Mouse (Mus musculus): Measurements from ENCODE around the gene Ganc.

The Ganc gene

DNA sequence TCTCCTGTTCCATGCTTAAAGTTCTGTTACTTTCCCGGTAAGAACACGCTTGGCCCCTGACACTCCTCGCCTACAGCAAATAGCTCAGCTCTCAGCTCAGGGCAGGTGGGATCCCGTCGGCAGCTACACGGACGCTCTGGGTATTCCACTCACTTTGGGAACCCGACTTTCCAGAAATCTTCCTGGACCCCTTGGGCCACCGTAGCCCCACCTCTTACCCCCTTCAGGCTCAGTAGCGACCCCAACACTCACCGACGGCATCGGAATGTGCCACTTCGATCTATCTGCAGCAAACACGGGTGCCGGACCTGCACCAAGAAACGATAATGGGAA is at the start of gene Ganc:
Gene Ganc, plus strand, starts transcription at position 244 of the 333 bp plus-strand sequence.
- no peak for DNase-seq (ENCODE audit: low spot score)

DNA sequence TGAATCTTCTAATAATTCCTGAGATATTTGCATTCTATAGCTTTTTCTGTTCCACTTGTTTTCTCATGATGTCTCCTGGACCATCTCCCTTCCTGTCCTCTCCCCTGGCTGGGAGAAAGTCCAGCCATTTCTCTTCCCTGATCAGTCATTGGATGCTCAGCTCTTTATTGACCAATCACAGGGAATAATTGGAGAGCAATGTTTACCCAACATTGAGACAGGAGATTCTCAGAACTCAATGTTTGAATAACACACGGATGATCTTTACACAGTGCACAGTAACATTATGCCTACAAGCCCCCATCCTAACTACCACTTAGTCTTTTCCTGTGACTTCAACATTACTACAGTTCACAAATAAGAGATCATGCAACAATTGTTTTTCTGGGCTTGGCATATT is 43.3 kb upstream of the Ganc start:
- DNase-seq (ENCODE audit: low spot score): no peak

DNA sequence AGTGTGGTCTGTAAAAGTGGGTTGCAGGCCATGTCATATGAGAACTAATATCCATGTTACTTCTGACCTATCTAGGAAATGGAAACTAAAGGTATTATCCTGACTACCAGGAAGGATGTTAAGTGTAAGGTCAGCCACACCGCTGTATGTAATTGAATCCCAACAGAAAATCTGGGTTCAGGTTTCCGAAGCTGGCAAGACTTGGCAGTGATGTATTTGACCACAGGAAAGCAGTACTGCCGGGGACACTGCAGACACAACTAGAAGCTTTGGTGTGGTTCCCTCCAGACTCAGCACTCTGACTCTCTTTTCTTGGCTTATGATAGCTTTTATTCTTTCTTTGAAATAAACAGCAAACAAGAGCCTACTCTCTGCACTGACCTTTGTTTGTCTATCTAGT is 37.2 kb upstream of the Ganc start:
- DNase-seq (ENCODE audit: low spot score): no peak

DNA sequence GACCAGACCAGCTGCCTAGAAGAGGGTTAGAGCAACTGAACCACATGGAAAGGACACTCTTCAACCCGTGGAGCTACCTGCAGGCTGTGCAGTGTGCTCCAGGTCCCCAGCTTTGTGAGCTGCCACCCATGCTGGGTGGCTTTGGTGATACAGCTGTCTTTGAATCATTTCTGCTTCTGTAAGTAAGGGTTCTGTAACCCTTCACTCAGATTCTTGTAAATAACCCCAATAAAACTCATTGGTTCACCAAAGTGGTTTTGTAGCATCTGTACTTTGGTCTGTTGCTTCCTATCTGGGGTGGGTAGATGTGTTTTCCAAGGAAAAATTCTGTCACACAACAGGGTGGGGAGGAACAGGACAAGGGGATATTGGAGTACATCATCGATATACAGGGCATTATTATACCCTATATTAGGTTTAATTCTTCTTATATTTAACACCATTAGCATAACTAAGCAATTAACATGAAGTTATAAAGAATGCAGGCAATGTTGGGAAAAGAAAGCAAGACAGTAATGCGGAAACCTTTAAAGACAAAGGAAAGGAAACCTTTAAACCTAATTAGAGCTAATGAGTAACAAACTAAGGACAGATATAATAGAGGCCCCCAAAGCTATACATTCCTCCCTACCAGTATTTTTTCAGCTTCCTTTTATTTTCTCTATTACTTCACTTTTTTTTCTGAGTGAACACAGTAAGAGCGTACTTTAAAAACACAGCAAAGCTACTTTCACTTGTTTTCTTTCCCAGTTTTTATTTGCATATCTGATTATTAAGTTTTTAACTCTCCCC is 36.1 kb upstream of the Ganc start:
- DNase-seq (ENCODE audit: low spot score): no peak

DNA sequence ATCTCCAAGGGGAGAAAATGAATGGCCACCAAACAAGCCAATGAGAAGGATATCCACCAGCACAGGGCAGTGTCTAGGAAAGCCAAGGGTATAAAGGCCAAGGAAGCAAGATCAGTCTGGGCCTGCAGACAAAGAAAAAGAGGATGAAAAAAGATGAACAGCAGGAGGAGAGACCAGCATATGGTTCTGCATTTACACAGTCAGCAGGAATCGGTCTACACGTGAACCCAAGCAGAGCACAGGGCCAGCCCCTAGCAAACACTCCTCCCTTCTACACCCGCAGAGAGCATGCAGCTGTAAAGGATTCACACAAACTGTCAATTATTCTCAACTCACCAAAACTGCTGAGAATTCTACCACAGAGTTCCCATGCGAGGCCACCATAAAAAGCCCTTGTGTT is 29.8 kb upstream of the Ganc start:
- DNase-seq (ENCODE audit: low spot score): no peak

DNA sequence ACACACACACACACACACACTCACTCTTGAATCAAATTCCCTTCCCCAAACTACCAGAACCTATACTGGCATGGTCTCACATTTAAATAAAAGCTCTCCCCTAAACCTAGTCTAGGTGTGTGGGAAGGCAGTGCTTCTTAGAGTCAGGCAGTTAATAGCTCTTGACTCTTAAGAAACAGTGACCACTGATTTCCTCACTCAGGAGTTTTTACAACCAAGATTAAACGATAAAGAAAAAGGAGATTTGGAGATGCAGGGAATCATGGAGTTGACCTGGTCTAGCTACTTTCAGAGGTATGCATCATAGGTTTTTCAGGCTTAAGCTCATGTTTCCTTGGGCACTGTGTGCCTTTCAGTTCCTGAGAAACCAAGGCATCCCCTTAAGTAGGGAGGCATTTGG is 17.4 kb upstream of the Ganc start:
- no peak for DNase-seq (ENCODE audit: low spot score)

DNA sequence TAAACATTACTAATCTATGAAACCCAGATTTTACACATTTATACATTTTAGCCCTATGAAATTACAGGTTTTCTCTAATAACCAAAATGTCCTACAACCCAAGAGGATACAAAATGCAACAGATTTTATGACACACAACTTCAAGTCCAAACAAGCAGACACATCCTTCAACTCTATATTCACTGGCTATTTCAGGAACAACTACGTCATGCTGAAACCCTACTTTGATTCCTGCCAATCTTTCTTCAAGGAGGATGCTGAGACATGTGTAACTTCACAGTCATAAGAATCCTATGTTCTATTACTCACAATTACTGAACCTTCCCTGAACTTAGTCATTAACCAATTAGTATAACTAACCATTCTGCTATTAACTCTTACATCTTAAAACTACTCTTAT is 16.4 kb upstream of the Ganc start:
- no peak for DNase-seq (ENCODE audit: low spot score)

DNA sequence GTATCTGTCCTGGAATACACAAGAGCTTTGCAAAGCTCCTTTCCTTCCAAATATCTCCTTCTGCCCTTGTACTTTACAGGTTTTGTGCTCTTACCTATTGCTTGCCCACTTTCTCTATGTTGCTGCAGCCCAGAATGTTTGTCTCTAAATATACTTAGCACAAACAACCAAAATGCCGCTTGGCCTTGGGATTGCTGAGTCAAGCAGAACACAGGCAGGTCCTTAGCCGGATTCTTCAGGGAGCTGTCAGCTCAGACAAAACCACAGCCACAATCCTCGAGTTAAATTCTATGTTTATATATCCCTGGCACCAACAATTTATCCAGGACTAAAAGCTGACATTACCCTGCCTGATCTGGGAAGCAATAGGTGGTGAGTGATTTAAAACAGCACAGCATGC is 14.3 kb upstream of the Ganc start:
- no peak for DNase-seq (ENCODE audit: low spot score)

DNA sequence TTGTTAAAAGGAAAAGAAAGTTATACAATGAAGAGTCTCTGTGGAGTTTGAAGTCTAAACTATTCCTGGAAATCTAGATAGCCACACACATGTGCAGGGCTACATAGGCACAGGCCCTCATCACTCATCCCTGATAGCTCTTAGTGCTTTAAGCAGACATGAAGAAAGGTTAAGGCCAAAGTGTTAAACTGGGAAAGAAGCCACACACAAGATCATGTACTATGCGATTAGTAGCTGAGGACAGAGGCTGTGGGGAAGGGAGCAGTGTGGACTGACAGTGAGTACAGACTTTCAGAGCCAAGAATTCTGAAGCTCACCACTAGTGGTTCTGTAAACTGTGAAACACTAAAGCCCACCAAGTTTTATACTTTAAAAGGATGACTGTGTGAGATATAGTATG is 12.8 kb upstream of the Ganc start:
- DNase-seq (ENCODE audit: low spot score): no peak

DNA sequence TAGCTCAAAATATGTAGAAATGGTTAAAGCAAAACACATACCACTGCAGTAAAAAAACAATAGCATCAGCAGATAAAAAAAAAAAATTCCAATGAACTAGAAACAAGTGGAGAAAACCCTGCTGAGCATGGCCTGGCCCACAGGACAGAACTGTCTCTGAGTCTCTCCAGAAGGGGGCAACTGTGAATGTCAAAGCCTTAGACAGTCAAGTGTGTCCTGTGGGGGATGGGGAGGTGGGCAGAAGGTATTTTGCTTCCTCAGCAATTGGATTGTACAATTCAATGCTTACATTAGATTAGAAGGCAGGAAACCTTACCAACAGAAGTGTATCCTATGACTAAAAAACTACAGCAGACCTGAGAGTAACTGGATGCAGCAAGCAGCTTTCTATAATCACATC is 11.3 kb upstream of the Ganc start:
- DNase-seq (ENCODE audit: low spot score): no peak

DNA sequence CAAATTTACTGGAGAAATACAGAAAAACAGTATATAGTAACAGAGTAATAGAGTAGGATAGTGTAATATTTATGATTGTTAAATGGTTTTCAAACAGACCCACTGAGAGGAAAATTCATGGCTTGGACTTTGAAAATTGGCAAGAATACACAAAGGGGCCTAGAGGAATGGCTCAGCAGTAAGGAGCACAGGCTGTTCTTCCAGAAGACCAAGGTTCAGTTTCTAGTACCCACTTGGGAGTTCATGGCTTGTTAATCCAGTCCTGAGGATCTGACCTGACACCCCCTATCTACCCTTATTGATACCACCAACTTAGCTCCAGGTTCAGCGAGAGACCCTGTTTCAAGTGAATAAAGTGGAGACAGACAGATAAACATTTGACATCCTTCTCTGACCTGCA is 5.7 kb upstream of the Ganc start:
- DNase-seq (ENCODE audit: low spot score): no peak

DNA sequence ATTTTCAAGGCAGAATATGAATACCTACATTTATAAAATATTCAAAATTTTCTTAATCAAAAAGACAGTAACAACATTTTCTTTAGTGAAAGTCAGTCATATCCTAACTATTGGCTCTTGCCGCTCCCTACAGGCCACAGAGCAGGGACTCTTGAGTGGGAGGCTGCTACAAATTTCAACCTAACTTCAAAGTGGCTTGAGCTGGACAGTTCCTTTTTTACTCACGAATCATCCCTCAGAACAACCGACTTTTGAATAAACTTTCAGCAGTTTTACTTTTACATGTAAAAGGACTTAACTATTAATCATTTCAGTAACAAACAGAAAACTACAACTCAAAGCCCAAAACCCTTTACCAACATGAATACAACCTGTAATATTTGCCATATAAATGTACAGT is 883 bp upstream of the Ganc start:
- DNase-seq (ENCODE audit: low spot score): no peak

DNA sequence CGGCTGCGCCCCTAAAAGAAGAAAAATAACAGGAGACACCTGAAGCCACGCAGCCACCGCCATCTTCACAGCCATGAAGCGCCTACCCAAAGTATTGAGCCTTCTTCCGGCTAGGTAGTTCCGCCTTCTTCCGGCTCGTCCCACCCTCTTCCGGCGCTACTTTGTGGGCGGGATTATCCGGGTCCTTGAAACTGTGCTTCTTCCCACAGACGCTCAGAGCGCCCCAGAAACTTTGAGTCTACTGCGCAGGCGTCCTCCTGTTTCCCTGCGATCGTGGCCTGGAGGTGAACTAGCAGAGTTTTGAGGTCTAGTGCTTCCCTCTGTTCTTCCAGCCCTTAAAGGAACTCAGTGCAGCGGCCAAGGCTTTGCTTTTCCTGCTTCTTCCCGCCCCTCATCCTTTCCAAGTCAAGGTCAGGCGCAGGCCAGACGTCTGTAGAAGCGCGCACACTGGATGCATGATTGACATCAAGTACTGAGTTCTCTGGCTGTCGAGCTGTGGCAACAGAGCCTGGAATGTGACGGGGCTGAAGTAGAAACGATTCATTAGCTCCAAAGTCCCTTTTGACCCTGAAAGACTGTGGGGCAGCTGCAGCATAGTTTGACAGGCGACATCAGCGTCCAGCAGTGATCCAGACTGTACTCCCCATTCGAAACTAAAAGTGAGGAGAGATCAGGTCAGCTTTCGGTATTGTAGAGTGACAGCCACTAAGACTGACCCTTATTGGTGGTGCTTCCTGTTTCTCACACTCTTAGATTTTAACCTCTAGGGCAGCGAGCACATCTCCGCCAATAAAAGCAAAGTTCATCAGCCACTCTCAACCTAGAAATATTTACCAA is 508 bp downstream of the Ganc start, which contains the start of gene Tmem87a:
Gene Tmem87a, minus strand, starts transcription at position 128 of the 837 bp plus-strand sequence.
- DNase-seq (ENCODE audit: low spot score): peak; percentile 96

DNA sequence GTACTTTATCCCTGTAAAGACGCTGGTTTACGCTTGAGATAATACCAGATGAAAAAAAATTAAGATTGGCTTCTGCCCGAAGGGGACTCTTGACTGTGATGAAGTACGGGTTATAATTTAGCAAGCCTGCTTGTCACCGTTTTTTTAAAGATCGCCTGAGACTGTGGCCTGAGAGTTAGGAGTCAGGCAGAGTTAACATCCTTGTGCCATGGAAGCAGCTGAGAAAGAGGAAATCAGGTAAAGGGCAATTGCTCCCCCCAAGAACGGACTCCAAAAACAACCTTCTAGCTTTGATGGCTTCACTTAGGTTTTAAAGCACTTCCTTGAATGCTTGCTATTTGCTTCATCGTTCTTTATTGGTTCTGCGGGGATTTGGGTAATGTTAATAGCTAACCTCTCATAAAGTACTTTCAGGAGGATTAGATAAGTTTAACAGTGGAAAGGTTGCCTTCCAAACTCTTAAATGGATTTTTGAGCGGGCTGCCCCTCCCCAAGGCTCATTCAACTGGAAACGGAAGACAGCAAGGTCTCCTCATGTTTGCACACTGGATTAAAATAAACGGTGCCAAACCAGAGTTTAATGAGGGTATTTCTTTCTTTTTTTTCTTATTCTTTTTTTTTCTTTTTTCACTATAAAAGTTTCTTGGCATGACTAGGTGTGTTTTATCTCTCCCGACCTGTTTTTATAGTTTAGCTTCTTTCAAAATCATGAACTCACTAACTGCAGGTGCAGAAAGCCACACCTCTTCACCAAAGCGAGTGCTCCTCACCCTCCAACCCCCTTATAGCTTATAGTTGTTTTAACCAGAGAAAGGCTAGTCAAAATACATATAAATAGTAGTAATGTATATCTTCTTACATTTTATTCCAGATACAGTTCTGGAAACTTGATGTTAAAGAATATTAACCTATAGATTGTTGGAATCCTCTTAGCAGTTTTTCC is 1.4 kb downstream of the Ganc start:
- peak; percentile 4 for DNase-seq (ENCODE audit: low spot score)

DNA sequence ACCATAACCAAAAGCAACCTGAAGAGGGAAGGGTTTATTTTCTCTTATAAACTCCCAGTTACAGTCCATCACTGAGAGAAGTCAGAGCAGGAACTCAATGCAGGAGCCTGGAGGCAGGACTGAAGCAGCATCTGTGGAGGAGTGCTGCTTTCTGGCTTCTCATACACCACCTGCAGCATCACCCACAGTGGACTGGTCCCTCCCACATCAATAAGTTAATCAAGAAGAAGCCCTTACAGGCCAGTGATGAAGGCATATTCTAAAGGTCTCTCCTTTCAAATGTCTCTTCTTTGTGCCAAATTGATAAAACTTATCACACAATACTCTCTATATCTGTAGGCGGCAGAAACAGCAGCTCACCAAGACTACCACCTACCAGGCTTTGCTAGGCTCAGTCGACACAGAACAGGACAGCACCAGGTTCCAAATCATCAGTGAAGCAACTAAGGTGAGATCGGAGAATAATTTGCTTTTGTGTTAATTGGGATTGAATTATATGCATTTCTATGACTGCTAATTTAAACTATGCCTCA is 7.5 kb downstream of the Ganc start:
- no peak for DNase-seq (ENCODE audit: low spot score)

DNA sequence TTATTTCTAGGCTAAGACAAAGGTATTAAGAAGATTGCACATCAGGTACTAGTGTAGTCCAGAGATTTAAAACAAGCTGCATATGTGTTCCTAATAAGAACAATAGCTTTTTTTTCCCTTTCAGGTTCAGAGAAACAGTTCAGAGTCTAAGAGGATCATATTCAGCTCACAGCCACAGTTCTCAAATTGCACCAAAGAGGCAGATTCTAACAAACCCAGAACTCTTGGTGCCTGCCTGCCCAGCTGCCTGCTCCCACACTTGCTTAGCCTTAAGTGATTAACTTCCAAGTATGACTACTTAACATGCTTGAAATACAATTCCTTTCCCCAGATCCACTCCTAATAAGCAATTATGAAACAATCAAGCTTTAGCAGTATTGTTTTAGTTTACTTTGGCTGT is 10.4 kb downstream of the Ganc start:
- no peak for DNase-seq (ENCODE audit: low spot score)

DNA sequence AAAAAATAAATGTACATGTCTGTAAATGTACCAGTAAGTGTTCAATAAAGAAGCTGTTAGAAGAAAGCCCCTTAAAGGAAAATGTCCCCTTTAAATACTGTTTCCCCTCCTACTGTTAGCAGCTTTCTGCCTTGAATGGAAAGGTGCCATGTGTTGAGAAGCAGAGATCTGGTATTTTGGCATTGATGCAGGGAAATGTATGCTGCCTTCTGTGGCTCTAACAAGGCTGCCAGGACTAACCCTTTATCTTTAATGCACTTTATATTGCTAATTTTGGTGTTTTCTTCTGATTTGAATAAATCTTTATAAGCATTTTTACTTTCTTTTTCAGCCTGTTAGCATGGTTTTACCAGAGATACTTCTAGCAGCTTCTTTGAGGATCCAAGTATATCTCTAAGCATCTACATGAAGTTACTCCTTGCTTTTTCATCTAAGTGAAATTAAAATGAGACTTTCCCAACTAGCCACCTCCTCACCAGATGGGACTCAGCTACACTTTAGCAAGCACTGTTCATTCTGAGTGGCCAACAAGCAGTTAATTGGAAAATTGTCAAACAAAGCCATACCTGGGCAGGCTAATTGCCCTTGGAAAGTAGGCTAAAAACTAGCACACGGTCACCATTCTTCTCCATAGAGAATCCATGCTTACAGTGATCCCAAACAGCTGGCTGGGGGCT is 11.2 kb downstream of the Ganc start:
- DNase-seq (ENCODE audit: low spot score): no peak

DNA sequence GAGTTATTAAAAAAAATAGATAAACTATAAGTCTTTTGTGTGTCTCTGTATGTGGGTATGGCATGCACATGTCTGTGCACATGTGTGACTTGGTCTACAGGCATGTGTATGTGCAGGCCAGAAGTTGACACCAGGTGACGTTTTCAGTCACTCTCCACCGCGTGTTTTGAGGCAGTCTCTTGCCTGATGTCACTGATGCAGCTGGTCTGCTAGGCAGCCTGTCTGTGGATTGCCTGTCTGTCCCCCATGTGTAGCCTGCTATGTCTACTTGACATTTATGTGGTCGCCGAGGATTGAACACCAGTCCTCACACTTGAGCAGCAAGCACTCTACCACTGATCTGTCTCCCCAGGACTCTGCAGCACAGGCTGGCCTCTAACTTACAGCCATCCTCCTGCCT is 20.7 kb downstream of the Ganc start:
- DNase-seq (ENCODE audit: low spot score): no peak

DNA sequence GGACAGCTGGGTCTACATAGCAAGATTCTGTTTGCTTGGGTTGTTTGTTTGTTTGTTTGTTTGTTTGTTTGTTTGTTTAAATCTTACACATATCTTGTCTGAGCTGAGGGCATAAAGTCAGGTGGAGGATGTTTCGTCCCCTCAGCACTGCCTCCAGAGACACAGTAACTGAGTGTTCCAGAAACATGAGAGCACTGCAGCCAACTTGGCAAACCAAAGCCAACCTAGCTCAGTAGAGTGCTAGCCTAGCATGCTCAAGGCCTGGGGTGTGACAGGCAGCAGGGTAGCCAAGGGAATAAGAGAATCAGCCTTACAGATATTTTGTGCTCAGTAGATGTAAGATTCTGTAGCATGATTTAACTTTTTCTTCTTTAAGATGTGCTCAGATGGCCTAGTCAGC is 40.8 kb downstream of the Ganc start:
- DNase-seq (ENCODE audit: low spot score): no peak

DNA sequence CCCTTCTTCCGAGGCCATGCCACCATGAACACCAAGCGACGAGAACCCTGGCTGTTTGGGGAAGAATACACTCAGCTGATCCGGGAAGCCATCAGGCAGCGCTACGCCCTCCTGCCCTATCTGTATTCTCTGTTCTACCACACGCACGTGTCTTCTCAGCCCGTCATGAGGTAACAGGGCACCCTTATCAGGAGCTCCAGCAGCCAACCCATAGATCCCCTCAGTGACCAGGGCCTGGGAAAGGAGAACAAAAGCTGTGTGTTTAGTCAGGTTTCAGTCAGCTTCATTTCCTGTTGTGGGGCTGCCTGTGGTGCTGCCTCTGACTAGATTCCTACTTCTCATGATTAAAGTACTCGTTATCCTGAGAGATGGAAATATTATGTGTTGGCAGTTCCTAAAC is 42.7 kb downstream of the Ganc start:
- DNase-seq (ENCODE audit: low spot score): no peak

DNA sequence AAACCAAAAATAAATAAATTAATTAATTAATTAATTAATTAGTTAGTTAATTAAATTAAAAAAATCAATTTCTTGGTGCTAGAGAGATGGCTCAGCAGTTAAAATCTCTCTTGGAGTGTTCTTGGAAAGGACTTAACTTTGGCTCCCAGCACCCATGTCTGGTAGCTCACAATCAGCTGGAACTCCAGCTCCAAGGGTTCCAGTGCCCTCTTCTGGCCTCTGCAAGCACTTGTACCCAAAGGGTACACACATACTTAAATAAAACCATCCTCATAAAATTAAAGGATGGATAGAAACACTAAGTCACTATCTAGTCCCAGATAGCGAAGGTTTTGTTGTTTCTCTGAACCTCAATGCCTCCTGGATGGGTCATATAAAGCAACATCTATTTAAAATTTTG is 43.6 kb downstream of the Ganc start:
- DNase-seq (ENCODE audit: low spot score): no peak

DNA sequence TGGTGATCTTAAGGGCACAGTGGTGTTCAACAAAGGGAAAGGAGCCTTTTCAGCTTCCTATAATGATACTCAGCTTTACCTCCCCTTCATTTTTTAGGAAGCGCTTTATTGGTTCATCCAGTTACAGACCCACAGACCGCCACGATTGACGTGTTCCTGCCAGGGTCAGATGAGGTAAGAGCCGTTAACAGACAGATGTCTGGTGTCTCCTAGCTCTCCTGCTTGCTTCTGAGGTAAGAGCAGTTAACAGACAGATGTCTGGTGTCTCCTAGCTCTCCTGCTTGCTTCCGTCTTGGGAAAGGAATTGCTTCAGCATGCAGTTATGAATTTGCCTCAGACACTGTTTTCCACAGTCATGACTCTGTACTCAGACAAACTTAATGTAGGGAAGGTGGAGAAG is 47.0 kb downstream of the Ganc start:
- DNase-seq (ENCODE audit: low spot score): no peak
